Mouse (Mus musculus) heart, postnatal 36 days (tissue): Measurements from ENCODE around the gene Ifrd1. TPM values are rescaled to one million over a fixed set of nuclear protein-coding genes. Genes with fewer than 3 reads are reported as not detected.
"Not testable (repeated sequence)": the region's sequence is repeated elsewhere in the genome, so short reads cannot be mapped to it uniquely, and the experiment has no call there.

Source experiments
- DNase-seq, 2 experiments: peaks; one replicate each; pipeline ENCODE4 v3.0.0; 2021 to 2022
- intact Hi-C: fragments of 180-260 bp; cut with DNase I; formaldehyde crosslinking; loops from one replicate; pipeline ENCODE4 v1.15.1; 2025
- total RNA-seq, 2 experiments: library from RNA; stranded (reverse); gene quantifications; 2 replicates each; pipeline ENCODE4 v1.2.3; 2021

Ifrd1 gene
- 10 to 100 TPM; 87.2 to 89.6 TPM for total RNA-seq

DNA sequence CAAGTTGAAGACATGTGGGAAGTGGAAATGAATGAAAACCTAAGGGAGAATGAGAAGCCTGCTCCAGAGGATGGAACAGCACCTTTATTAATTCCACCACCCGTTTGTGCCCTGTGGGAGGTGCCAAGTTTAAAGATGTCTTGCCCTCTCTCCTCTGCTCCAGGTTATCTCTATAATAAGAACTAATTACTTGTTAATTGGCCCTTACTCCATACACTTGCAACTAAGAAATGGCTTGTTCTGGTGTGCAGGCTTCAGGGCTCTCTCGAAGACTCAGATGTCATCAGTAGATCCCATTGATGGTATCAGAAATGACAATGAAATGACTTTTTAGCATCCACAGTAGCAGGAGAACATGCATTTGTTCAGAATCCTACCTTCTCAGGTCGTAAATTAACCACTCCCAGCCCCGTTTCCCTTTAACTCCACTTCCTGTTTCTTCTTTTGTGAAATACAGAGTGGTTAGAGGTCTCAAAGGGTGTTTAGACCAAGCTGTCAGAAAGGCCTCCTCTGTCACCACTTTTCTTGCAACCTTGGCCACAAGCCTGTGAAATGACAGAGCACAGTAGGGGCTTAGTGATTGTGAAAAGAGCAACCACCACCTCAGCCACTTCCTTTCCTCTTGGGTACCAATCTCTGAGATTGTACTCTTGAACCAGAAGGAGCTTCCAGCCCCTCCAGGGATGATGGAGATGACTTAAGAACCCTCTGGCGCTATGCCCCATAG, at the start of gene Ifrd1:
Gene Ifrd1 (minus strand): TSS at position 51 of the 727 bp plus-strand sequence.
- intact Hi-C loops = no loop called here
- DNase-seq = no peak

GRCm38 (mm10) chr12:40286539-40286938, 38.2 kb upstream of the Ifrd1 start:
- intact Hi-C loops = no loop called here

DNA sequence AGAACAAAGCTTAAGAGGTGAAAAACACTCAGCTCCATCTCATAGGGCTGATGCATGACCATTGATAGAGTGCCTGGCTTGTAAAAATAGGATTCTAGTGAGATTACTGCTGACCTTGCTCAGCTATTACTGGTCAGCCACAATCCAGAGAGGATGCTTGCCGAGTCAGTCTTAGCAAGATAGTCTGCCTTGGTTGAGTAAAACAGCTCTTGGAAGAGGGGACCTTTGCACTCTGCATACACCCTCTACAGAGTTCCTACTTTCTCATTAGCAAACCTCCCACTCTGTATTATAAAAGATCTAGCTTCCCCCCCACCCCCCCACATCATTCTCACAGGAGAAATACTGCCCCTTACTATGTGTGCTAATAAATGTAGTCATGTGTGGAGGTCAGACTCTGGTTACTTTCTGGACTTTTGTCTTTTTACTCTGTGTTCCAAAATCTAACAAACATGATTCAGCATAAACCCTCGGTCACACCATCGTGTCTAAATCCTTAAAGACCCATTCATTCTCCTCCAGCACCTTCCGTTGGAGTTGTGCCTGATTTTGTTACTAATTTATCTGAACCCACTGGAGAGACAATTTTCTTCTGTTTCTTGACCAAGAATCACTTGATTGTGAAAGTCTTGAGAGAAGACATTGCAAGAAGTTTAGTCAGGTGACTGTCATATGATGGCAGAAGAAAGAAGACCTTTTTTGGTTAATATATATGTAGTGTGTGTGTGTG, 32.5 kb upstream of the Ifrd1 start:
- no peak for DNase-seq
- intact Hi-C loops = no loop called here

More at GRCm38 (mm10) chr12:40286539-40286938, 38.2 kb upstream of the Ifrd1 start:
- no peak for DNase-seq

DNA sequence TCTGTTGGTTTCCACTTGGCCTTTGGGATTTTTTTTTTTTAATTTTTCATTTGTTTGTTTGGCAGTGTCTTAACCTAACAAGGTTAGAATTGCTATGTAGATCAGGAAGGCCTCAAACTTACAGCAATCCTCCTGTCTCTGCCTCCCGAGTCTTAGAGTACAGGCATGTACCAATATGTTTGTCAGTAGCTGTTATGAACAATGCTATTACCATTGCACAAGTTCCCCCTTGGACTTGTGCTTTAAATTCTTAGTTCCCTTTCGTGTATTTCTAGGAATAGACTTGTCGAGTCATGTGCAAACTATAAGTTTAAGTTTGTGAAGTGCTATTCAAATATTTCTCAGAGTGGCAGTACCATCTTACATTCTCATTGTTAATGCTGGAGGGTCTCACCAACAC, 29.3 kb upstream of the Ifrd1 start:
- intact Hi-C loops = no loop called here
- no peak for DNase-seq

DNA sequence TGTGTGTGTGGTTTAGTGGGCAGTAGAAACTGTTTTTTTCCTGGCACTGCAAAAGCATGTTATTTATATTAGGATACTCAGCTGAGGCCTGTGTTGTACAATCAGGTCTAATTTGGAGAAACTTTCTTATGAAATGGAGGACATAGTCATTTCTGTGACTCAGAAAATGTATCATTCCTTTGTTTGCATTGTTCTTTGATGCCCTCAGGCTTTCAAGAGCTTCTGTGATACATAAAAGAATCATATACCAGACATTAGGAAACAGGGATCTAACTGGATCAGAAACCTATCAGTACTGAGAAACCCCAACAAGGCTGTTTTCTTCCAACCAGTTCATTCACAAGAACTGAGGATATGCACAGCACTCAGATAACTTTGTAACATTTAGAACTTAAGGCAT, 26.6 kb upstream of the Ifrd1 start:
- intact Hi-C loops = no loop called here
- DNase-seq = no peak

- intact Hi-C loops = no loop called here
- no peak for DNase-seq
Measured at GRCm38 (mm10) chr12:40273339-40273738, 25.0 kb upstream of the Ifrd1 start.

- DNase-seq = no peak
- intact Hi-C loops = no loop called here
Measured at GRCm38 (mm10) chr12:40272710-40273109, 24.4 kb upstream of the Ifrd1 start.

- no peak for DNase-seq
- intact Hi-C loops = no loop called here
Measured at GRCm38 (mm10) chr12:40268313-40268712, 20.0 kb upstream of the Ifrd1 start.

DNA sequence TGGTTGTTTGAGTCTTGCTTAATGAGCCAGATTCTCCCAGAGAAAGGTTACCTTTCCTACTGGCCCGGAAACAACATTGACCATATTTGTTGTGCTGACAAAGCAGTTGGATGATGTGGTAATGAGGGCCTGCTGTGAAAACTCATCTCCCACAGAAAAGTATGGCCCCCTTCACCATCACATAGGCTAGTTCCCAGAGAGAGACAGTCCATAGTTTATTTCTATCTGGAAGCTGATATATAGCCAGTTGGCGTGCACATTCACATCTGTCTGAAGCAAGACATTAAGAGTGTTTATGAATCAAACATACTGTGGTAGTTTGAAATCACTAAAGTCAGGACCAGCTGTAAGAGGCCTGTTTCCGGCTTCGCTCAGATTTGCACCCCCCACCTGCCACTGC, 15.4 kb upstream of the Ifrd1 start:
- intact Hi-C loops = no loop called here
- no peak for DNase-seq

DNA sequence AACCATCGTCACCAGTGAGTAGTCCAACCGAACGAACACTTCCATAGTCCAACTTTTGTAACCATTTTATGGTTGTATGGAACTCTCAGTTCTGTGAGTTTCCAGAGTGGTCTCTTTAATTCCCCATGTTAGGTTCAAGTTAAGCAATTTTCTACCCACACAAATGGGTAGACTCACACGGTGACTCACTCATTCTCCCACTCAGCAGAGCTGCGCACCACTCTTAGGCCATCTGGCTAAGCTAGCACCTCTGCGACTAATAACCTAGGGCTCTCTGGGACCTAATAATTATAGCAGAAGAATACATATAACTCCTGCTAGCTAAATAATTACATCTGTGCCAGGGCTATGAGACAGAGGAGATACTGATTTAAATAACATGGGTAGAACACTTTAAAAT, 14.7 kb upstream of the Ifrd1 start:
- intact Hi-C loops = no loop called here

GRCm38 (mm10) chr12:40258462-40259000, 10.2 kb upstream of the Ifrd1 start:
- intact Hi-C loops = no loop called here
- DNase-seq = no peak

More for the DNA sequence above, 14.7 kb upstream of the Ifrd1 start:
- no peak for DNase-seq

DNA sequence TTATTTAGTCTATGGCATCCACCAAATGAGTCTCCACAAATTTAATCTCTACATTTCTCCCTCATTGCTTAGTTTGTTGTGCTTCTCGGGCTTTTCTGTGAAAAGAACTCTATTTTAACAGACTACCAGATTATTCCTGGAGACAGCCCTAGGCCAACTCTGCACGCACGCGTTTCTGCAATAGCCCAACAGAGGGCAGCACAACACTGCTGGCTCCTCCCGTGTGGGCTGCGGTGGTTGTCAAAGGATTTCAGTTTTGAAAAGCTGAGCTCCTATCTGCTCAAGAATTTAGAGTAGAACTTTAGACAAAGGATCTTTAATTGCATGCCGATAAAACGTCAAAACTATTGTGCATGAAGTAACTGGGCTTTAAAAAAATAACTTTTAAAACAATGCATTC, 8.9 kb upstream of the Ifrd1 start:
- intact Hi-C loops = loop anchor here (2.0 kb wide), 4 partner anchors 190 to 568 kb away; no protein-coding TSS in a partner anchor
- DNase-seq = peak; percentile 83 to 86

GRCm38 (mm10) chr12:40256543-40256942, 8.2 kb upstream of the Ifrd1 start:
- DNase-seq = no peak
- intact Hi-C loops = loop anchor here (2.0 kb wide), 4 partner anchors 190 to 568 kb away; no protein-coding TSS in a partner anchor

- no peak for DNase-seq
- intact Hi-C loops = loop anchor here (2.0 kb wide), 4 partner anchors 191 to 569 kb away; no protein-coding TSS in a partner anchor
Measured at GRCm38 (mm10) chr12:40256033-40256432, 7.7 kb upstream of the Ifrd1 start.

GRCm38 (mm10) chr12:40255310-40255709, 7.0 kb upstream of the Ifrd1 start:
- DNase-seq, intact Hi-C loops: not testable (repeated sequence)

DNA sequence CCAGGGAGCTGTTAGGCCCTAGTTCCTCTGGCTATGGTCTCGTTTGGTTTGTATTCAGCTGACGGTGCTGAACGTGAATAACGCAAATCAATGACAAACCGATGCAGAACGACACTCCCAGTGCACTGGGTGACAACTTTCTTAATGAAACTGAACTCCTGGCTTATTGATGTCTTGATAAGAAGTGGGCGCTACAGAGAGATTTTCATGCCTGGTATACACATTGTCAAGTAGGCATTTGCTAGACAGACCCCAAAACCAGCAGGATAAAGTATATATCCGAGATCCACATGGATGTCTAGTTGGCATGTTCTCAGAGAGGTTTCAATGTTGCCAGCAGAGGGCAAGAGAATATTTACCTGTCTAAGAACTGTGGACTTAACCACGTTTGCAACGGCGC, 6.4 kb upstream of the Ifrd1 start:
- DNase-seq = no peak
- intact Hi-C loops = no loop called here

DNA sequence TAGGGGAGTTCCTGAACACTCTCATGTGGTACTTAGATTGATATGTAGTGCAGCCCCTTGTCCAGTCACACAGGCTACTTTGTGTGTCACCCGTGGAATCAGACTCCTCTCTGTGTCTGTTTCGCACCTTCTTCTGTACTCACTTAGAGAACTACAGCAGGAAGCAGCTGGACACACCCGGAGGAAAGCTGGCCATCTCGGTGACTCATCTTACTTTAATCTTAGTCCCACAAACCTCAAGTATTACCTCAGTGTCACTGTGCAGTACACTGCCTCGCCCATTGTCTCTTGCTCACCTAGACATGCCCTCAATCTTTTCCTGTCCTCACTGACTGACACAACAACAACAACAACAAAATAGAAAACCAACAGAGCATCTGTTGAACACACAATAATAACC, 4.9 kb upstream of the Ifrd1 start:
- DNase-seq = no peak
- intact Hi-C loops = no loop called here

DNA sequence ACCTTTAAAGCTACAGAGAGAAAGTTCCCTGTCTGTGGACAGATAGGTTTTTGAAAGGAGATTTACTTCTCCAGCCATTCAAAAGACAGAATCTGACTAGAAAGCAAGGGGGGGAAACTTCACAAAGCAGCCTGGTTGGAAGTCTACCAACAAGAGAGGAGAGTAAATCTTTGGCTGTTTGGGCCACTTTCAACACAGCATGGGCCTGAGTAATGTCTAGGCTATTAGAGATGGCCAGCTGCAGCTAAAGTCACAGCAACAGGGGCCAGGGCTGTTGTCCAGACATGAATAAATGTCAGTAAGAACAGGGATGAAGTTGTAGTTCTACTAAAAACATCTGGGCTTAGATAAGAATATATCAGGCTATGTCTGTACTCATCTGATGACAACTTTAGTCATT, 2.0 kb upstream of the Ifrd1 start:
- DNase-seq = peak in 1 of 2 experiments; percentile 6
- intact Hi-C loops = no loop called here

- DNase-seq = peak; percentile 25 to 33
- intact Hi-C loops = no loop called here
Measured at GRCm38 (mm10) chr12:40247976-40248375, 328 bp downstream of the Ifrd1 start.

DNA sequence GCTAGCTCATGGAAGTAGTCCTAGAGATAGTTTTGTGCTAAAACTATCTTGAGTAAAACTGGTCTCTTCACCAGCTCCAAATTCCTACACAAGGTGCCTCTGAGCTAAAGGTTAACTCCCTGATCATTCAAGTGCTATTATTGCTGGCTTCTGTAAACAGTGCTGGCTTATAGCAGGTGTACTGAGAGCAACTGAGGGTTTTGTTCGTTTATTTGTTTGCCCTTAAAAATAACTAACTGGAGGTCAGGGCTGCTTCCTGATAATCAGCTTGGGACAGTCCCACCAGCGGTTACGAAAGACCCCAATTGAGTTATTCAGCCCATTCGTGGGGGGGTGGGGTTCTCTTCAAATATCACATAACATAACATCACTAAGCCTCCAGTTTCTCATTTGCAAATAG, 920 bp downstream of the Ifrd1 start:
- intact Hi-C loops = no loop called here
- DNase-seq = no peak

DNA sequence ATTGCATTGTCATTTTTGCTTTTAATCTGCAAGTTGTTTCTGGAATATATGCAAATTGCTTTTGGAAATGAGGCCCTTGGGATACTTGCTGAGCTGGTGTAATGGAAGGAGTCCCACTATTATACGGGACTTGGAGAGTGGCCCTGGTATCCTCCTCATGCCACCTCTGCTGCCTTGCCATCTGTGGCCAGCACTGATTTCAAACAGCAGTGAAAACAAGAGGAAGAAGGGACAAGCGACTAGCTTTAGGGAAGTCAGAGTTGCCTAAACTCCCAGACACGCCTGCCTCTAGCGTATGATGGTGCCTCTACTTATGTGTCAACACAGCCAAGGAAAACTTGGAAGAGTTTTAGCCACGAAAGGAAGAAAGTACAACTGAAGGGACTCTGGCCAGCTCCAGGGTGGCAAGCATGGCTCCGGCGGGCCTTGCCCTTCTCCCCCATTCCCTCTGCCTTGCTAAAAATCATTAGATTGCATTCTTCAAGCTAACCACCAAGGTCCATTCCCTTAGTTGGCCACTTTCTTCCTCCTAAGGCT, 2.8 kb downstream of the Ifrd1 start:
- no peak for DNase-seq

More for the DNA sequence above, 2.8 kb downstream of the Ifrd1 start:
- intact Hi-C loops = no loop called here
